24 mouse cellular contexts compared by ENCODE assay signal in the genomic region with DNA sequence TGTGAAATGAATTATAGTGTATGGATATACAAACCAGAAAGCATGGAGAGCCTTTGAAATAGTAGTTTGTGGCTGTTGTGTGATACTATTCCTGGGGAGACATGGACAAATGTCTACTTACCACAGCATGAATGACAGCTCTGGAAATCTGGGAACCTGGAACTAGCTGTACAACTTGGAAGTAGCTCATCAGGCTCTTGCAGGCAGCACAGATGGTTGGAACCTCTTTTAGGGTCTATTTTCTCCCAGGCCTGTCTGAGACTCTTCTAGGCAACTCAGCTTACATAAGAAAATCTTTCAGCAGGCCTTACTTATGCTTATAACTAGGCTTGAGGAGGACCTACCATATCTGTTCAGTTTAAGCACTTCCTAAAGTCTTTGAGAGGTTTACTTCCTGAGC. TPM values are rescaled to one million over a fixed set of nuclear protein-coding genes. Genes with fewer than 3 reads are reported as not detected.
"Had no signal": no experiment of that assay in that cellular context is flagged by ENCODE, and none has a peak within 500 bp of the region (broad histone marks: within the 10 kb centered on the region; RNA-seq: fewer than 3 reads in every experiment).

No protein-coding gene starts in this region.

- H3K4me3 ChIP-seq: lung, embryonic 15.5 days; megakaryocyte, embryonic 14.5 days; midbrain, embryonic 13.5 days; midbrain, embryonic 15.5 days; myocyte; neural tube, embryonic 13.5 days; neural tube, embryonic 15.5 days had no signal

- H3K36me3 ChIP-seq: lung, embryonic 15.5 days; midbrain, embryonic 13.5 days; midbrain, embryonic 15.5 days; neural tube, embryonic 13.5 days; neural tube, embryonic 15.5 days had no signal

- H3K27me3 ChIP-seq: lung, embryonic 15.5 days; megakaryocyte, embryonic 14.5 days had no signal

- H3K27ac ChIP-seq: lung, embryonic 15.5 days; macrophage; midbrain, embryonic 13.5 days; midbrain, embryonic 15.5 days; neural tube, embryonic 13.5 days; neural tube, embryonic 15.5 days had no signal

- H3K9ac ChIP-seq: liver, postnatal 0 days; lung, embryonic 15.5 days; midbrain, embryonic 13.5 days; midbrain, embryonic 15.5 days; neural tube, embryonic 13.5 days; neural tube, embryonic 15.5 days had no signal

- H3K9me3 ChIP-seq: lung, embryonic 15.5 days; megakaryocyte, embryonic 14.5 days; midbrain, embryonic 13.5 days; midbrain, embryonic 15.5 days; neural tube, embryonic 13.5 days; neural tube, embryonic 15.5 days had no signal

- ATAC-seq: liver, postnatal 0 days; lung, postnatal 0 days; midbrain, embryonic 13.5 days; midbrain, embryonic 15.5 days had no signal

- DNase-seq: liver, postnatal 0 days; lung, adult 2 months; lung, postnatal 14 days; lung, postnatal 36 days; retina, postnatal 1 day; right cerebral cortex, adult 18-20 months; right cerebral cortex, postnatal 25 days; right cerebral cortex, postnatal 4 days; spleen, adult 18-20 months; thymus, adult 2 months; thymus, postnatal 14 days; thymus, postnatal 36 days had no signal

- H3K4me2 ChIP-seq: lung, embryonic 15.5 days; midbrain, embryonic 11.5 days; midbrain, embryonic 13.5 days; midbrain, embryonic 15.5 days; neural tube, embryonic 13.5 days; neural tube, embryonic 15.5 days had no signal

RNA-seq across cellular contexts. Expression of a gene that starts 57.6 kb away (rescaled TPM):
- polyA plus RNA-seq: liver, postnatal 0 days; lung, adult 2 months; lung, postnatal 0 days; macrophage; midbrain, embryonic 11.5 days; midbrain, embryonic 13.5 days; midbrain, embryonic 15.5 days; myocyte; neural tube, embryonic 13.5 days; neural tube, embryonic 15.5 days; small intestine, adult 2 months; stomach, embryonic 14.5 days had no signal
